Mouse (Mus musculus) kidney, adult 9 months (tissue): Measurements from ENCODE around the gene Baiap2l1.

Experiments
- DNase-seq: peaks from one replicate; pipeline ENCODE4 v3.0.0; 2022

Baiap2l1 gene

GRCm38 (mm10) chr5:144256541-144256870 lies 101.4 kb downstream of the Baiap2l1 start:
- no peak for DNase-seq

GRCm38 (mm10) chr5:144255632-144256540 lies 102.0 kb downstream of the Baiap2l1 start:
- DNase-seq = peak; percentile 72

GRCm38 (mm10) chr5:144254811-144255631 lies 102.9 kb downstream of the Baiap2l1 start:
- DNase-seq = peak; percentile 94

GRCm38 (mm10) chr5:144254122-144254810 lies 103.6 kb downstream of the Baiap2l1 start:
- peak; percentile 93 for DNase-seq

- DNase-seq = no peak
Observed at GRCm38 (mm10) chr5:144253212-144253611, 104.7 kb downstream of the Baiap2l1 start.

- DNase-seq = no peak
Observed at GRCm38 (mm10) chr5:144251876-144252577, 105.9 kb downstream of the Baiap2l1 start.

- no peak for DNase-seq
Observed at GRCm38 (mm10) chr5:144249871-144250270, 108.0 kb downstream of the Baiap2l1 start.

GRCm38 (mm10) chr5:144247906-144248585 lies 109.9 kb downstream of the Baiap2l1 start:
- DNase-seq = no peak

- no peak for DNase-seq
Observed at GRCm38 (mm10) chr5:144247307-144247706, 110.6 kb downstream of the Baiap2l1 start.

- no peak for DNase-seq
Observed at GRCm38 (mm10) chr5:144246669-144247068, 111.2 kb downstream of the Baiap2l1 start.

GRCm38 (mm10) chr5:144245592-144245991 lies 112.3 kb downstream of the Baiap2l1 start:
- DNase-seq = peak; percentile 50

GRCm38 (mm10) chr5:144243901-144244487 lies 113.9 kb downstream of the Baiap2l1 start, which contains the start of gene Bri3:
Gene Bri3 (plus strand): TSS chr5:144244437.
- peak; percentile 53 for DNase-seq

- DNase-seq = no peak
Observed at GRCm38 (mm10) chr5:144238969-144239368, 118.9 kb downstream of the Baiap2l1 start.

GRCm38 (mm10) chr5:144234714-144235113 lies 123.2 kb downstream of the Baiap2l1 start:
- DNase-seq = no peak

GRCm38 (mm10) chr5:144234222-144234621 lies 123.7 kb downstream of the Baiap2l1 start:
- DNase-seq = no peak

GRCm38 (mm10) chr5:144232531-144232930 lies 125.4 kb downstream of the Baiap2l1 start:
- DNase-seq = peak; percentile 69

GRCm38 (mm10) chr5:144231410-144231809 lies 126.5 kb downstream of the Baiap2l1 start:
- peak; percentile 43 for DNase-seq

- no peak for DNase-seq
Observed at GRCm38 (mm10) chr5:144230216-144230615, 127.7 kb downstream of the Baiap2l1 start.

- DNase-seq = no peak
Observed at GRCm38 (mm10) chr5:144226220-144226619, 131.7 kb downstream of the Baiap2l1 start.

GRCm38 (mm10) chr5:144223899-144224816 lies 133.8 kb downstream of the Baiap2l1 start:
- no peak for DNase-seq
